Mouse (Mus musculus) gastrocnemius, adult 8-10 months (tissue): ENCODE data around the gene Gm5134. TPM values are rescaled to one million over a fixed set of nuclear protein-coding genes. Genes with fewer than 3 reads are reported as not detected.
A peak's percentile ranks its signal among the peaks of the same experiment; 100 is the strongest.
"Not testable (repeated sequence)": the region's sequence is repeated elsewhere in the genome, so short reads cannot be mapped to it uniquely, and the experiment has no call there.

Source experiments
- DNase-seq, 2 experiments: peaks; one replicate each; pipeline ENCODE4 v3.0.0; 2022; ENCODE audit warnings: low spot score in 2 of 2
- total RNA-seq, 4 experiments: library from RNA; stranded (reverse); gene quantifications; 2 replicates each; pipeline ENCODE4 v1.2.4; 2022

The Gm5134 gene
- total RNA-seq, 4 experiments from 2014 or later = not detected

GRCm38 (mm10) chr10:75994531-75995210 lies 40.4 kb downstream of the Gm5134 start:
- DNase-seq = not testable (repeated sequence)

GRCm38 (mm10) chr10:75995463-75995862 lies 41.1 kb downstream of the Gm5134 start:
- no peak for DNase-seq

GRCm38 (mm10) chr10:75996315-75996714 lies 42.0 kb downstream of the Gm5134 start:
- DNase-seq = no peak

- DNase-seq = no peak
Observed at GRCm38 (mm10) chr10:76001160-76001559, 46.8 kb downstream of the Gm5134 start.

GRCm38 (mm10) chr10:76002101-76002521 lies 47.8 kb downstream of the Gm5134 start:
- peak; percentile 35 to 71 for DNase-seq

- DNase-seq = no peak
Observed at GRCm38 (mm10) chr10:76002615-76003014, 48.3 kb downstream of the Gm5134 start.

GRCm38 (mm10) chr10:76003221-76003620 lies 48.9 kb downstream of the Gm5134 start:
- DNase-seq = no peak

- DNase-seq = no peak
Observed at GRCm38 (mm10) chr10:76006385-76006784, 52.1 kb downstream of the Gm5134 start.

GRCm38 (mm10) chr10:76009812-76010211 lies 55.5 kb downstream of the Gm5134 start:
- no peak for DNase-seq

- DNase-seq = no peak
Observed at GRCm38 (mm10) chr10:76012922-76013321, 58.6 kb downstream of the Gm5134 start.

- no peak for DNase-seq
Observed at GRCm38 (mm10) chr10:76016886-76017285, 62.6 kb downstream of the Gm5134 start.

- DNase-seq = no peak
Observed at GRCm38 (mm10) chr10:76021728-76022127, 67.4 kb downstream of the Gm5134 start.

GRCm38 (mm10) chr10:76023921-76024320 lies 69.6 kb downstream of the Gm5134 start:
- DNase-seq = no peak

GRCm38 (mm10) chr10:76025470-76026190 lies 71.3 kb downstream of the Gm5134 start:
- no peak for DNase-seq

- DNase-seq = no peak
Observed at GRCm38 (mm10) chr10:76027127-76028015, 73.1 kb downstream of the Gm5134 start.

- DNase-seq = no peak
Observed at GRCm38 (mm10) chr10:76028016-76028366, 73.7 kb downstream of the Gm5134 start.

GRCm38 (mm10) chr10:76028396-76028795 lies 74.1 kb downstream of the Gm5134 start:
- no peak for DNase-seq

GRCm38 (mm10) chr10:76029276-76029675 lies 75.0 kb downstream of the Gm5134 start:
- no peak for DNase-seq

GRCm38 (mm10) chr10:76030496-76030895 lies 76.2 kb downstream of the Gm5134 start:
- no peak for DNase-seq

GRCm38 (mm10) chr10:76031511-76032401 lies 77.4 kb downstream of the Gm5134 start:
- no peak for DNase-seq
